Mouse (Mus musculus) liver, embryonic 14.5 days (tissue): ENCODE data around the gene Pim2.

Experiments
- CTCF ChIP-seq: IDR thresholded peaks from 2 replicates; pipeline ENCODE4 v1.5.1; 2016; ENCODE audit warnings: antibody characterized with exemption, low read depth, control low read depth
- EP300 ChIP-seq: IDR thresholded peaks from 2 replicates; pipeline ENCODE4 v1.6.1; 2016; ENCODE audit warnings: antibody characterized with exemption, low read depth

DNA sequence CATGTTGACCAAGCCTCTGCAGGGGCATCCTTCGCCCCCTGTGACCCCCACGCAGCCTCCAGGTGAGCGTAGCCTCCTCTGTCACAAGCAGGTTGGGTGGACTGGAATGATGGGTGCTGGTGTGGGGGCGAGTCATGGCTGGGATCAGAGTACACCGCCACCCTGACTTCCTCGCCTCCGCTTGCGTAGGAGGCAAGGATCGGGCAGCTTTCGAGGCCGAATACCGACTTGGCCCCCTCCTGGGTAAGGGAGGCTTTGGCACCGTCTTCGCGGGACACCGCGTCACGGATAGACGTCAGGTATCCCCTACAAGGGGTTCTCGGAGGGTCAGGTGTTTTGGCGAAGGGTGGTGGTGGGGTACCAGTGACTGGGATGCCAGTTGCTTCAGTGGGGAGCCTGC, 433 bp downstream of the Pim2 start:
- TF ChIP-seq CTCF (no peak), EP300 (no peak)
